Mouse (Mus musculus): Measurements from ENCODE around the gene Zcchc17.

The Zcchc17 gene

DNA sequence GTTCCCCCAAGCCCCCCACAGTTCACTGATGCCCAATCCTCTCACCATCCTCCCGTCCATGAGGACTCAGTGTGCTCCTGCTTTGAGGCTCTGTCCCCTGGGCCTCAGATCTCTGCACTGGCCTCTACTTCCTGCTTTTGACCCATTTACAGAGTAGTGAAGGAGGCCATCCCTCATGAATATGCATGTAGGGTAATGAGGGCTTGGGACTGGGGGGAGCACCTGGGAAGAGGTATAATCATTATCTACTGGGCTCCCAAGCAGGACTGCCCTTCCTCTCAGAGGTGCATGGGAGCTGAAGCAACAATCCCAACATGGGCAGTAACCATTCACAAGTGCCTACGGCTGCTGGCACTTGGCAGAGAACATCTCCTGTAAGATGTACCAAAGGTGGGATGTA lies 80.6 kb downstream of the Zcchc17 start, which contains the start of gene Serinc2:
Serinc2 (minus strand) TSS at position 101 of the 400 bp plus-strand sequence.
- DNase-seq, result no peak

DNA sequence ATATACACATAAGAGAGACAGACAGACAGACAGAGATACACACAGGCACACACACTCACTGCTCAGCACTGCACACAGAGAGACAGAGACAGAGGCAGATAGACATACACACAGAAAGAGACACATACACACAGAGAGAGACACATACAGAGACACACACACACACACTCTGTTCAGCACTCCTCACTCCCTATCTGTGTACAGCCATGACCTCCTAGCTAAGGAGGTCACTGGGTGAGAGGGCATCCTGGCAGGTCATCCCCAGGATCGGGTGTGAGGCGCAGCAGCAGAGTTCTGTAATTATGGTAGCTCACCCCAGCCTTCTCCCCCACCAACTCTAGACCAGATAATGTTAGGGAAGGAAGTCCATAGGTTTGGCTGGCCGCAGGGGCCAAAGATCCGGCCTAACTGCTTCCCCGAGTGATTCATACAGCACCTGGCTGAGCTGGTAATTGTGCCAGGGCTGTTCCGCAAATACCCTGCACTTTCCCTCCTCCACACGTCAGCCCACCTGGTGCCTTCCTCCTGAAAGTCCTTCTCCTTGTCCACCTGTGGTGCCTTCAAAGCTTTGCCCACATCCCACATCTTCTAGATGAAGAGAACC lies 83.1 kb downstream of the Zcchc17 start:
- no peak for DNase-seq

DNA sequence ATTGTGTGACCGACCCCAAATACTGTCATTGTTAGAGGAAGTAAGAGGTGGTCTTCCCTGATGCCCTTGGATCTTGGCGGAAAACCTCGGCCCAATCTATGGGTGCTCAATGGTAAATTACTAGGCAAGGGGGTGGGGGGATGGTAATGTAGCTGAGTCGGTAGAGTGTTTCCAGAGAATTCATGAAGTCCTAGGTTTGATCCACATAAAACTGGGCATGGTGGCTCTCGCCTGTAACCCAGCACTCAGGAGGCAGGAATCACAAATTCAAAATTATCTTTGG lies 84.0 kb downstream of the Zcchc17 start:
- DNase-seq, result no peak

DNA sequence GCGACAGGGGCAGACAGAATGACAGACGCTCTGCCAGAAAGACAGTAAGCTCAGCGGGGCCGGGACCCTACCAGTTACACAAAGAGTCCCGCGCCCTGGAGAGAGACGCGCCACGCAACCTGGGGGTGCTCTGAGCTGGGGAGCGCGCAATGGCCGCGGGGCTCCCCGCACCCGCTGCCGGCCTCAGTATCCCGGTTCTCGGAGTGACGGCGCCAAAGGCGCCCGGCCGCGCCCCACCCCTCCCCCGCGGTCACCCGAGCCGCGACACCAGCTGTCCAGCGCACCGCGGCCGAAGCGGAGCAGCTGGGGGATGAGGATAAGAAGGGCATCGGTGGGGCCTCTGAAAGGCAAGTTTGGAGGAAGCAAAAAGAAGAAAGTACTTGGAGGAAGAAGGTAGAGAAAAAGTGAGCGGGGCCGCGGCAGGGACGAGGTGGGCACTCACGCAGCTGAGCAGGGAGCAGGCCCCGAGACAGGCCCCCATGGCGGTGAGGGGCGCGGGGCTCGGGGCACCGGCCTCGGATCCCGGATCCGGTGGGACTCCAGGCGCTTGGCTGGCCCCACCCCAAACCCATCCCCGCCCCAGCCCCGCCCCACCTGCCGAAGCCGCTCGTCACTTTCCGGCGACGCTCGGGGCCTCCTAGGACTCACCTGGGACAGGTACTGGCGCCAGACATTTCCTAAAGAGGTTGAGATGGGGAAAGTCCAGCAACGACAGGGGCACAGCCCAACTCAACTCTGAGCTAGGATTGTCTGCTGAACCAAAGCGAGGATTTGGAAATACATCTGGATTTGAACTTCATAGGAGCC lies 84.5 kb downstream of the Zcchc17 start:
- no peak for DNase-seq

DNA sequence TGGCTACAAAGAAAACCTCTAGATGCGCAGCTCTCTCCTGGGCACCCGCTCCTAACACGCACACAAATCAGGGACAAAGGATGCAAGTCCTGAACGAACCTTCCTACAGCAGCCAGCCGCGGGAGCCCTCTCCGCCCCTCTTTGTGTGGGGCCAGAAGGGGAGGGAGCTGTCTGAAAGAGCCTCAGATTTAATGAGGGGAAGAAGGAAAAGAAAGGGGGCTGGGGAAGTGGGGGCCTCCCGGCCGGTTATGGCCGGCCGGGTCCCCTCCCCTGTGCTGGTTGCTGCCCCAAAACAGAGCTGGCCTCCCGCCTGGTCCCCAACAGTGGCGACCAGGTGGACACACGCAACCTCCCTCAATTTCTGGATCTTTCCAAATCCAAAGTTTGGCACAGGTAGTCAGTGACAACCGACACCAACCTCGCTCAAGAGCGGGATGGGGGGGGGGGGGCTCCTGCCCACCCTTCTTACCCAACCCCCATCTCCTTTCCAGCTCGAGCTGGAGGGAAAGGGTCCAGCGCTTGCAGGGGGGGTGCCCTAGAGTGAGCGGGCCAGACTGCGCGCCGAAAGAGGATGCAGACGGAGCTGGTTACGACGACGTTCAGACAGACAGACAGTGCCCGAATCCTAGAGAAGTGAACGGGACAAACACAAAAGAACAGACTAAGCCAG lies 85.3 kb downstream of the Zcchc17 start:
- no peak for DNase-seq

DNA sequence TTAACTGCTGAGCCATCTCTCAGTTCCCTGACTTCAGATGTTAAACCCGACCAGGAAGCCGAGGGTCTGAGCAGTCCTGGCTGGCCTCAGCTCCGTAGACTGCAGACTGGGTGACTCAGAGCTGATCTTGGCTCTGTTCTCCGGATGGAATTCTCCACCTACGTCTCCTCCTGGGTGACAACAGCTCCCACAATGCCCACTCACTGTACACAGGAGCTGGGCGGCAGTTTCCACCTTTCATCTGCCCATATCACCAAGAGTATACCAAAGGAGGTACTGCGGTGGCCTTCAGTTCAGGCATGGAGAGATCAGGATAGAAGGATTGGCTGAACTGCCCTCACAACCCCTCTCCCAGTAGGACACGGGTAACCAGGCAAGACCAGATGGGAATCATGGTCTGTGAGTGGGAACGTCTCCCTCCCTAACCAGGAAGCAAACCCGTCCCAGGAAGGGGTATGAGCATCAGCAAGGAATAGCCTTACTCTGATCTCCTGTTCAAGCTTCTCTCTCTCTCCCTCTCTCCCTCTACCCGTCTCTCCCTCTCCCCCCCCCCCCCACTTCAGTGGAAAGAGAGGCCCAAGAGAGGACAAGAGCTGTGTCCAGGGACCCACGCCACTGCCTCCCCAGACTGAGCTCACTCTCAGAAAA lies 85.9 kb downstream of the Zcchc17 start:
- DNase-seq, result no peak

DNA sequence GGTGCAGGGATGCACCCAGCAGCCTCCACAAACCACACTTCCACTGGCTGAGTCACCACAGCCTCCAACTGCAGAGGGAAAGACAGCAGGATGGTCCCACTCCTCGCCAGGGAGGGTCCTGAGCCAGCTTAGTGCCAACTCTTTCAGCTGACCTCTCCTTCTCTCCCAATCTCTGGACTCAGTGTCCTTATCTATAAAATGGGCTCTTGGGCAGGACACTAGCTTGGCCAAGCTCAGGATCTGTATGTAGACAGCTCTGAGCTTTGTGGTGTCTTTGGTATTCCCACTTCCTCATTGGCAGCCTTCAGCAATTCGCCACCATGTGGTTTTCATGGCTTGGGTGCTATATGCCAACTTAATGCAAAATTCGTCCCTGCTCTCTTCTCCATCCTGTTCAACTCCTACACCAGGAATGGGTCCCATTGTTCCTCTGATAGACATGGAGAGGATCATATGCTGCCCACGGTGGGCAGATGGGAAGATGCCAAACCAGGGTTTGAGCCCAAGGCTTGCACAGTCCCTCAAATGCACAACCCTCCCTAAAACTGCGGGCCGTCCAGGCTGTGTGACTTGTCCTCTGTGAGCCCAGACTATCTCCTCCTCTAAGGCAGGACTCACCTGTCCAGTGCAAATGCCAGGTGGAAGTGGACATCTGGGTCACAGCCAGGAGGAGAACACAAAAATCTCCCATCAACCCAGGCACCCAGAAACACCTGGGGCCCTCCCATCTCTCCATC lies 89.0 kb downstream of the Zcchc17 start:
- no peak for DNase-seq

DNA sequence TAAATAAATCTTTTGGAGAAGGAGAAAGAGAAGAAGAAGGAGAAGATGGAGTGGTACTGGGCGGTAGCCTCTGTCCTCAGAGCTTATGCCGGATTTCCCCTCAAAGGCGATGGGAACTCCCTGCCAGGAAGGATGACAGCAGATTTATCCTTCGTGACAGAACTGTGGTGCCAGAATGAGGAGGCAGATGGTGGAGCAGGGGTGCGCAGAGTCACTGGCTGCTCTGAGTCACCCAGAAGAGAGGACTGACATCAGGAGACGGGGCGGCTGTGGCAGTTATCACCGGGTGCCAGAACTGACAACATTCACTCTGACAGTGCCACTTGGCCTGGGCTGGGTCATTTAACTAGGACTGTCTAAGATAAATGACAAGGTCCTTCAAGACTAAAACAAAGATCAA lies 89.7 kb downstream of the Zcchc17 start:
- peak; percentile 34 for DNase-seq

DNA sequence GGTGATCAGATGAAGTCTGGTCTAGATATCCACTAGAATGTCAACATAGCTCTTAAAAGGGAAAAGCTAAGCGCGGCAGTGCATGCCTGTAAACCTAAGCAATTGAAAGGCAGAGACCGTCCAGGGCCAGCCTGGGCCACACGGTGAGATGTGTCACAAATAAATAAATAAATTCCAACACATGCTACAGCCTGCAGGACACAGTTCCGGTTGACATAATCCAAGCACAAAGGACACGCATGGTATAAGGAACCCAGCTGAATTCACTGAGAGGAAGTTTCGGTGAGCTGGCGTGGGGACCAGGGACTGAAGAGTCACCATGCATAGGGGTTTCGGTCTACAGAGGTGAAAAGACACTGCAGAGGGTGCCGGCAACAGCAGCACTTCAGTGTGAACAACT lies 91.0 kb downstream of the Zcchc17 start:
- no peak for DNase-seq

DNA sequence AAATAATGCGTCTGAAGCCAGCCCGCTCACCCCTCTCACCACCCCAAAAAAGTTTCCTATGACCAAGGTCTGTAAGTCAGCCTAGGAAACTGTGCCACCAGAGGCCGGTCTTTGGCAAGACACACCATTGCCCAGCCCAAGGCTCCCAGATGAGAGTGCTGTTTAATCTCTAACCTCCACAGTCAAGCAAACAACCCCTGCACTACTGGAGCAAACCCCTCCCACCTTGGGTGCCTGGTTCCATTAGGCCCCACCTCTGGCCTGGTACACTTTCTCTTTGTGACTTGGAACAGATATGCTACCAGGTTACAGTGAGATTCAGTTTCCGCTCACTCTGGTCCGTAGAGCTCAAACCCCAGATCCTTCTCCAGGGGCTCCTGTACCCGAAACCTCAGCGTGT lies 92.7 kb downstream of the Zcchc17 start:
- DNase-seq, result peak; percentile 57

DNA sequence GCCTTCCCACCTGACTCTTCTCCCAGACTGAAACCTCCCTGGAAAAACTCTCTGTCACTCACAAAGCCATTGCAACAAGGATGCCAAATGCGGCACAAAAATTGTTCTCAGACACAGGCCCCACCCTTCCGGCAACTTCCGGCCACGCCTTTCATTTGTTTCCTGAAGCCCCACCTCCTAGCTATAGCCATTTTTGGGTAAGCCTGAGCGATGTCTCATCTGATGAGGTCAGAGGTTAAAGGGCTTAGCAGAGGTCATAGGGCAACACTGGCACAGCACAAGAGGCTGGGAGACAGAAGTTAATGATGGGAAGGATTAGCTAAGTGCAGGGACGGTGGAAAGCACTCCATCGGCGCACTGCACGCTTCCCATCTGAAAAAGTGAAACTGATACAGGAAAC lies 93.1 kb downstream of the Zcchc17 start:
- DNase-seq, result peak; percentile 43
